Mouse (Mus musculus): Measurements from ENCODE around the gene Nfib. TPM values are rescaled to one million over a fixed set of nuclear protein-coding genes. Genes with fewer than 3 reads are reported as not detected.

Nfib gene
- total RNA-seq, 4 experiments from 2014 or later = 69.0 to 96.9 (median 80.8) TPM

DNA sequence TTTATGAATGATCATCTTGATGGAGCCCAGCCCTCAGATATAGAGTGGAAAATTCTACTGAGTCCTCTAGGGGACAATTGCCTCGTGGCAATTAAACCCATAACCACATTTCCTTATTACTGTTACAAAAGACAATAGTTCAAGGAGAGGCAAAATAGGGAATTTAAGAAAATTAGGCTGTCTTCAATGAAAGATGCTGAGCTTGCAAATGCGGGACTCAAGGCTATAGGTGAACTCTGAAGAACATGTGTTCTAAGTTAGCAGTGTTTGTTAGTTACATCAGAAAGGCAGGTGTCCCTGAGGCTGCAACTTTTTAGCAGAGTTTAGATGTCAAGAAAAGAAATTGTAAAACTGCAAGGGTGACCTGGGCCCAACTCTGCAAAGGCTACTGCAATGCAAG is 307.3 kb downstream of the Nfib start:
- no peak for DNase-seq (ENCODE audit: low spot score in 2 of 2)

- no peak for DNase-seq (ENCODE audit: low spot score in 2 of 2)
These were observed 308.7 kb downstream of the Nfib start for GRCm38 (mm10) chr4:82396805-82397204.

- DNase-seq (ENCODE audit: low spot score in 2 of 2) = no peak
These were observed 309.5 kb downstream of the Nfib start for GRCm38 (mm10) chr4:82396003-82396402.

DNA sequence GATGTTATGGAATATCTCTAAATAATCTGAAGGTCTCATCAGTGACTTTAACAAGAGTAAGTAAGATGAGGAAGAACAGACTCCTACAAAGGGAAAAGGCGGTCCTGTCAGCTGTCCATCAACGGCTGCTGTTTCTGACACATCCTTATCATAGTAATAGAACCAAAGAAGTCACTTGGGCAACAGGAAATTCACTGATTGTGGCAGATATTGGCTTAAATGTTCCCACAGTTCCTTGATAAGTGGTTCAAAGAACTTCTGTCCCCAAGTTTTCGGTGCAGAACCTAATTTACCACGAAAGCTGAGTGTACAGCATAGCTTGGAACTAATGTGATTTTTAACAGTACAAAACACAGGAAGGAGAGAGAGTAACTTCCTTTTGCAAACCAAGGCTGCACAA is 311.2 kb downstream of the Nfib start:
- DNase-seq (ENCODE audit: low spot score in 2 of 2) = no peak

DNA sequence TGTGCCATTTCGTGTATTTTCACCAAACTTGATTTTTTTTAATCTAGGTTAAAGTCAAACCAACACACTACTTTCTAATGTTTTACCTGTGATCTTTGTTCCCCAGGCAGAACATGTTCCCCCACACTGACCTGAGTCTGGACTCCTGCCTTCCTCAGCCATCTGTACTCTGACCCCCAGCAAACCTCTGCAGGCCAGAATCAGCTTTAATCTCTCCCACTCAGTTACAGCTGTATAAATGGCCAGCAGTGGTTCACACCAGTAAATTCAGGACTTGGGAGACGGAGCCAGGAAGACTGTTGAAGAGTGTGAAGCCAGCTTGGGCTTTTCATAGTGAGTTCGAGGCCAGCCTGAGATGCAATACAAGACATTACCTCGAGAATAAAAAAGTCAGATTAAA is 312.5 kb downstream of the Nfib start:
- DNase-seq (ENCODE audit: low spot score in 2 of 2) = no peak

GRCm38 (mm10) chr4:82392496-82392895 is 313.1 kb downstream of the Nfib start:
- no peak for DNase-seq (ENCODE audit: low spot score in 2 of 2)

DNA sequence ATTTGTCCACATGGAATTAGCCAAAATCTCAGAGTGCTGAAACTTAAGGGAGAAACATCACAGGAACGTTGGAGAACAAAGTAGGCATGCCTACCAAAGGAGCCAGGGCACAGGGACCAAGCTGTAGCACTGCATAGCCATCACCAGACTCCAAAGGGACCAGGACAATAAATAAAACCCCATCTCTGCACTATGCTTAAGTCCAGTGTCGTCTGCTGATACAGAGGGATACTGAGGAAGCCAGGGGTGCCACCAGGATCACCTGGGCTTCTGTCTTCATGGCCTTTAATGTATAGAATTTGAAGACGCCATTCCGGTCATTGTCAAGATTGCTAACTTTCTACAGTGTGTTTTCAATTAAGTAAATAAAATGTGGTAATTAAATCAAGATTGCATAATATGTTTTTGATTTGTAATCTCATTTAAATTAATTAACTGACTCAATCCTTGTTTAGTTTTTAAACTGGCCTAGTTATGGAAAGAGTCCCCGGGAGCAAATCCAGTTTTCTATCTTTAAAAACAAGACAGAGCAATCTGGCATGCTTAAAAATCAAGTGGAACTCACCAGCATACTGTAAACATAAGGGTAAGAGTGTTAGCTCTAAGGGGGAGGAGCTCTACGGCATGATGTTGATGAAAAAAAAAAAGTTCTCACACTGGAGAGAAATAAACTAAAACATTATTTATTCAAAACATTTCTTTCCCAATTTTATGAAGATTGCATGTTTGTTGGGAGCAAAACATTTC is 313.7 kb downstream of the Nfib start:
- no peak for DNase-seq (ENCODE audit: low spot score in 2 of 2)

DNA sequence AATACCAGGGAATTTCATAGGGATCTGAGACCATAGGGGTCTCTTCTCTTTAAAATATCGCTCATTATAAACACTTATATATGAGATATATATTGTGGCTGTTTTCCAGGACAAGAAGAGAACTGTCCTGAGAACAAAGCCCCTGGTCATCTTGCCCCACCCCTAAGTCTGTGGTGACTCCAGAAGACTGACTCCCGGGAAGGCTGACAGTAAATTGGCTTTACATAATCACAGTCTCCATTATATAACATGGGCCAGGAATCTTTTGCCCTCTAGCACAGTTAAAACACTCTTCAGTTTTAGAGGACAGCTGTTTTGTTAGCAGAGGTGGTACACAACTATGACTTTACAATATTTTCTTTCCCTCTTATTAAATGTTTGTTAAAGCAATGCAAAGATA is 315.0 kb downstream of the Nfib start:
- no peak for DNase-seq (ENCODE audit: low spot score in 2 of 2)

- DNase-seq (ENCODE audit: low spot score in 2 of 2) = no peak
These were observed 315.7 kb downstream of the Nfib start for GRCm38 (mm10) chr4:82389876-82390275.

DNA sequence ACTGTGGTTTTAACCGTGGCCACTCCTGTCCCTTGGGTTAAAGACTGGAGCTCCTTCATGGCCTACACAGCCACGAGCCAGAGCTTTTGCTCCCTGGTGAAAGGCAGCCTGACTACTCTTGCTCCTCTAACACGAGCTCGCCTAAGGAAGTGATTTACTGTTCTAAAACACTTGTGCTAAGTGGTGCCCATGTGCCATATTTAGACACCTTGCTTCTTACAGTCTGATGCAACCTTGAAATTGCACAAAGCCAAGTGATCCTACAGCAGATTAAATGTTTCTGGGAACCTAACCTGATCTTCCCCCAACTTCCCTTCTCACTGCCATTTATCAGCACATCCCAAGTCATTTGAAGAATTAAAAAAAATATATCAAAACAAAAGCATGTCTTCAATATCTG is 317.9 kb downstream of the Nfib start:
- DNase-seq (ENCODE audit: low spot score in 2 of 2) = no peak

- no peak for DNase-seq (ENCODE audit: low spot score in 2 of 2)
These were observed 319.1 kb downstream of the Nfib start for GRCm38 (mm10) chr4:82386222-82386993.

- DNase-seq (ENCODE audit: low spot score in 2 of 2) = no peak
These were observed 319.9 kb downstream of the Nfib start for GRCm38 (mm10) chr4:82385638-82386037.

GRCm38 (mm10) chr4:82383991-82384731 is 321.4 kb downstream of the Nfib start:
- no peak for DNase-seq (ENCODE audit: low spot score in 2 of 2)

GRCm38 (mm10) chr4:82383346-82383745 is 322.2 kb downstream of the Nfib start:
- no peak for DNase-seq (ENCODE audit: low spot score in 2 of 2)

DNA sequence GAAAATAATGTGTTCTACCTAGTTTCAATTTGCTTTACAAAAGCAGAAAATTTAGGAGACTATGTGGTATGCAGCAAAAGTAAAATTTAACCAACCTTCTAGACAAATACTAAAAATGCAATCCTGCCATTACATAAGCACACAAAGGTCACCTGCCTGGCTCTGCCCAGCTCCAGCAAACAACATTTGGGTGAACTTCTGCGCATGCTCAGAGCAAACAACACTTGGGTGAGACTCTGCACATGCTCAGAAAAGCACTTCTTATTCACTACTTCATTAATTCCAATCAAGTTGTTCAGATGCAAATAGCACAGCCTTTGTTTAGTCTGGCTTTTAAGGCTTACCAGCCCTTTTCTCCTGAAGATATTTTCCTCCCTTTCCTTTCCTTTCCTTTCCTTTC is 323.8 kb downstream of the Nfib start:
- DNase-seq (ENCODE audit: low spot score in 2 of 2) = no peak

- DNase-seq (ENCODE audit: low spot score in 2 of 2) = no peak
These were observed 325.0 kb downstream of the Nfib start for GRCm38 (mm10) chr4:82380578-82380977.

- no peak for DNase-seq (ENCODE audit: low spot score in 2 of 2)
These were observed 327.5 kb downstream of the Nfib start for GRCm38 (mm10) chr4:82378050-82378449.

GRCm38 (mm10) chr4:82377621-82378020 is 327.9 kb downstream of the Nfib start:
- no peak for DNase-seq (ENCODE audit: low spot score in 2 of 2)

DNA sequence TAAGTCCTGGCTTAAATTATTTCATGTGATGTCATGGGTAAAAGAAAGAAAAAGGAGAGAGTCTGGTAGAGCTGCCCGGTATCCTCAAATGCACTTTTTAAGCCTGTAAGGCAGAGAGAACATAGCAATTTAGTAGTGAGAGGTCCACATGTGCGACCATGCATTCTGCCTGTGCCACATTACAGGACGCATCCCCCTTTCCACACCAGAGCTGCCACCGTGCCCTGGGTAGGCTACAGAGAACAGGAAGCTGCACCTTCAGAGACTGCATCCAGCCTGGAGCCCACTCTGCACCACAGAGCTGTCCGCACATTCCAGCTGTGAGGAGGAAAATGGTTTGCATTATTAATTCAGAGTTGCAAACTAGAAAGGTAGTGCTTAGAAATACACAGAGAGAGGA is 331.0 kb downstream of the Nfib start:
- no peak for DNase-seq (ENCODE audit: low spot score in 2 of 2)

DNA sequence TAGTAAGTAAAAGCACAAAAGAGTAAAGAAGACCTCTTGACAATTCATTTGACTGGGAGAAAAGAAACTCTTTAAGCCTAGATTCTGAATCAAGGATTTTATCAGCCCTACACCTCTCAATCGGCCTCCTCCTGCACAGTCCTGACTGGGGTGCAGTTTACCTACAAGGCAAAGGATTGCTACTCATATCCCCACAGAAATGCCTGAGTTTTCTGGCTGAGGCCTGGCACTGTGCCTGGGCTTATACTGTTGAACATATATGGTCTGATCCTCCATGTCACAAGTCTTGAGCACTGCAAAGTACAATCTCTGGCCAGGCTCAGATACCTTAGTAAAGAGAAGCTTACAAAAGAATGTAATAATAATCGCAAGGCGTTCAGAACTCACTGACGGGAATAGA is 333.3 kb downstream of the Nfib start:
- no peak for DNase-seq (ENCODE audit: low spot score in 2 of 2)

DNA sequence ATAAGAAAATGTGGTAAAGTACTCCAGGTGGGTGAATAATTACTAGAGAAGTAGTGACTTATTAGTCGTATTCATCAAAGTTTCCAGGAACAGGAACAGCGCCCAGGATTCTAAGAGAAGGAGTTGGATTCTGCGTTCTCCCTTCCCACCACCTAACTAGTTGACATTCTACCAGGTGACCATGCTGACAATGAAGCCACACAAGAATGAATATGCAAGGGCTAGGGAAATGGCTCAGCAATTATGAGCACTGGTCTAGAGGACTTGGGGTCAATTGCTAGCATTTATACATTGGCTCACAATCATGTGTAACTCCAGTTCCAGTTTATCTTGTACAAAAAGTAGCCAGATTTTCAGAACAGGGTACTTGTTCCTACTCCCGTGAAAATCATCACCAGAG is 334.1 kb downstream of the Nfib start:
- DNase-seq (ENCODE audit: low spot score in 2 of 2) = no peak

Measured in gastrocnemius, adult 8-10 months (tissue).